Mouse (Mus musculus) spleen, adult 2 months (tissue): ENCODE data around the gene Oprd1.

Experiments
- CTCF ChIP-seq: fragments of 200-500 bp; IDR thresholded peaks from 2 replicates; pipeline ENCODE4 v1.5.1; 2011; ENCODE audit warnings: mild to moderate bottlenecking, inconsistent platforms; ENCODE audit not compliant: insufficient read depth, insufficient read length, insufficient replicate concordance; ENCODE audit errors: extremely low read depth
- POLR2A ChIP-seq: fragments of 200-500 bp; IDR thresholded peaks from 2 replicates; pipeline ENCODE4 v1.6.1; 2011; ENCODE audit warnings: low read depth, low read length, inconsistent platforms

DNA sequence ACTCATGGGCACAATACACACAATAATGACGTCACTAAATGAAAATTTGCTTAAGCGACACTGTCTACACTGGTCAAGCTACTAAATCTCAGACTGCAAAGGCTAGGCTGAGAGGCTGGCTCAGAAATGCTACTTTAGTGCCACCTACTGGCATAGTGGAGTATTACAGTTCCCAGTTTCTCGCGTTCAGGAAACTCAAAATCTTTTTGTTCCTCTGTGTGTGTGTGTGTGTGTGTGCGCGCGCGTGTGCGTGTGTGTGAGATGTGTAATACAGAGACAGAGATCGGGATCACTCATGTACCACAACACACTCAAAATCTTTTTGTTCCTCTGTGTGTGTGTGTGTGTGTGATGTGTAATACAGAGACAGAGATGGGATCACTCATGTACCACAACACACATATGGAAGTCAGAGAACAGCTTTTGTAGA, 34.4 kb upstream of the Oprd1 start:
- TF ChIP-seq POLR2A (no peak), CTCF (peak; percentile 47; the same call in 1 of the 2 replicates)
